Mouse (Mus musculus): ENCODE measurements around the gene Tlx2. TPM values are rescaled to one million over a fixed set of nuclear protein-coding genes. Genes with fewer than 3 reads are reported as not detected.
A peak's percentile ranks its signal among the peaks of the same experiment; 100 is the strongest.

The Tlx2 gene
- total RNA-seq, 2 experiments from 2014 or later: not detected

GRCm38 (mm10) chr6:83095968-83096367, 25.9 kb upstream of the Tlx2 start:
- intact Hi-C loops (cut with DNase I): no loop called here
- no peak for DNase-seq

- DNase-seq: no peak
- intact Hi-C loops (cut with DNase I): no loop called here
These were observed 22.5 kb upstream of the Tlx2 start for GRCm38 (mm10) chr6:83092416-83093127.

GRCm38 (mm10) chr6:83087926-83088260, 17.8 kb upstream of the Tlx2 start:
- intact Hi-C loops (cut with DNase I): no loop called here
- no peak for DNase-seq

GRCm38 (mm10) chr6:83087205-83087925, 17.3 kb upstream of the Tlx2 start:
- intact Hi-C loops (cut with DNase I): no loop called here
- DNase-seq: peak in 1 of 2 experiments; percentile 41

GRCm38 (mm10) chr6:83086121-83087035, 16.3 kb upstream of the Tlx2 start, which contains the start of gene Lbx2:
Lbx2 (plus strand) TSS chr6:83086367.
- intact Hi-C loops (cut with DNase I): no loop called here
- DNase-seq: no peak

GRCm38 (mm10) chr6:83084477-83084876, 14.4 kb upstream of the Tlx2 start:
- intact Hi-C loops (cut with DNase I): no loop called here
- DNase-seq: no peak

GRCm38 (mm10) chr6:83083497-83083896, 13.4 kb upstream of the Tlx2 start:
- intact Hi-C loops (cut with DNase I): no loop called here
- no peak for DNase-seq

- no peak for DNase-seq
- intact Hi-C loops (cut with DNase I): no loop called here
These were observed 10.1 kb upstream of the Tlx2 start for GRCm38 (mm10) chr6:83080210-83080609.

GRCm38 (mm10) chr6:83078324-83078858, 8.3 kb upstream of the Tlx2 start:
- intact Hi-C loops (cut with DNase I): loop anchor here (2.0 to 10.0 kb wide), 3 partner anchors 22 to 334 kb away; partner anchors contain the start of genes Ccdc142 and Gm42688

GRCm38 (mm10) chr6:83077630-83078323, 7.7 kb upstream of the Tlx2 start, which contains the start of gene Pcgf1:
Pcgf1 (plus strand) TSS chr6:83077869.
- intact Hi-C loops (cut with DNase I): loop anchor here (2.0 to 10.0 kb wide), 3 partner anchors 23 to 333 kb away; partner anchors contain the start of genes Ccdc142 and Gm42688
- peak in 1 of 2 experiments; percentile 37 for DNase-seq

More at GRCm38 (mm10) chr6:83078324-83078858, 8.3 kb upstream of the Tlx2 start:
- peak; percentile 100 for DNase-seq

GRCm38 (mm10) chr6:83074979-83075378, 4.9 kb upstream of the Tlx2 start:
- intact Hi-C loops (cut with DNase I): loop anchor here (10.0 kb wide), 1 partner anchor 330 kb away; no protein-coding TSS in a partner anchor
- no peak for DNase-seq

GRCm38 (mm10) chr6:83071220-83071619, 1.1 kb upstream of the Tlx2 start:
- intact Hi-C loops (cut with DNase I): loop anchor here (10.0 kb wide), 1 partner anchor 326 kb away; no protein-coding TSS in a partner anchor
- DNase-seq: no peak

- peak; percentile 28 to 42 for DNase-seq
- intact Hi-C loops (cut with DNase I): loop anchor here (10.0 kb wide), 1 partner anchor 326 kb away; no protein-coding TSS in a partner anchor
These were observed 472 bp upstream of the Tlx2 start for GRCm38 (mm10) chr6:83070311-83071219.

- no peak for DNase-seq
- intact Hi-C loops (cut with DNase I): loop anchor here (10.0 kb wide), 1 partner anchor 325 kb away; no protein-coding TSS in a partner anchor
These were observed 426 bp downstream of the Tlx2 start for GRCm38 (mm10) chr6:83069488-83070246.

- no peak for DNase-seq
- intact Hi-C loops (cut with DNase I): no loop called here
These were observed 1.2 kb downstream of the Tlx2 start for GRCm38 (mm10) chr6:83068706-83069487.

GRCm38 (mm10) chr6:83068221-83068620, 1.9 kb downstream of the Tlx2 start:
- DNase-seq: no peak
- intact Hi-C loops (cut with DNase I): no loop called here

GRCm38 (mm10) chr6:83066441-83066840, 3.7 kb downstream of the Tlx2 start:
- intact Hi-C loops (cut with DNase I): no loop called here
- DNase-seq: no peak

All from heart, postnatal 14 days (tissue).